Mouse (Mus musculus): ENCODE data around the gene Tor4a.

DNA sequence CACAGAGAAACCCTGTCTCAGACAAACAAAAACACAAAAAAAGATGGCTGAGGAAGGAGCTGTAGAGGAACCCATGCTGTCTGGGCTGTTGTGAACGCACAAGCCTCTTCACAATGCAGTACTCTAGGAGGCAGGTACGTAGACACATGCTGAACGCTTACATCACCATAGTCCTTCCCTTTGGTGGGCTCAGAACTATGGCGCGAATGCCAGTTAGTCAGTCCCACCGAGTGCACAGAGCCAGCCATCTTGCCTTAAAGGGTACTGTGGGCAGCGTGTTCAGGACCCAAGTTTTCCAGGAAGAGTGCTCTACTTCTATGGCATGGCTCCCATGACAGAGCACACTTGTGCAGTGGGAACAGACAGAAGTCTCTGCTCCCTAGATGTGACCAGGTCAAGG, 12.2 kb downstream of the Tor4a start:
- no peak for TF ChIP-seq SIN3A (IDR thresholded peaks at IDR 0.05; ENCODE audit: low read length)
- no peak for TF ChIP-seq TBP (conservative IDR thresholded peaks at IDR 0.05; ENCODE audit: low read depth, low read length)
- no peak for TF ChIP-seq NRF1 (IDR thresholded peaks at IDR 0.05; ENCODE audit: low read depth, low read length)
- no peak for TF ChIP-seq USF2 (conservative IDR thresholded peaks at IDR 0.05; ENCODE audit: low read depth, low read length)
- no peak for TF ChIP-seq TCF12 (IDR thresholded peaks at IDR 0.05; ENCODE audit: low read depth, low read length)
- TF ChIP-seq CTCF (conservative IDR thresholded peaks at IDR 0.05 in 1 of 2, IDR thresholded peaks at IDR 0.05 in 1 of 2; ENCODE audit: low read depth in 2 of 2, low read length in 2 of 2), result no peak
- no peak for TF ChIP-seq POLR2A (IDR thresholded peaks at IDR 0.05; ENCODE audit: low read depth, low read length)
- TF ChIP-seq IRF4 (IDR thresholded peaks at IDR 0.05; ENCODE audit: low read depth, low read length), result no peak
- no peak for TF ChIP-seq MYC (IDR thresholded peaks at IDR 0.05; ENCODE audit: low read depth, low read length)
- TF ChIP-seq MAX (IDR thresholded peaks at IDR 0.05; ENCODE audit: low read length), result no peak
